Mouse (Mus musculus) adrenal gland, postnatal 36 days (tissue): ENCODE results near the gene Hivep2. TPM values are rescaled to one million over a fixed set of nuclear protein-coding genes. Genes with fewer than 3 reads are reported as not detected.

ENCODE experiments used
- DNase-seq, 2 experiments: peaks; one replicate each; pipeline ENCODE4 v3.0.0; 2021; ENCODE audit warnings: mixed read lengths in 1 of 2
- total RNA-seq, 2 experiments: library from RNA; stranded (reverse); gene quantifications; 2 replicates each; pipeline ENCODE4 v1.2.3; 2021

Hivep2 gene
- total RNA-seq, 2 experiments from 2014 or later: 33.7 to 35.1 TPM

DNA sequence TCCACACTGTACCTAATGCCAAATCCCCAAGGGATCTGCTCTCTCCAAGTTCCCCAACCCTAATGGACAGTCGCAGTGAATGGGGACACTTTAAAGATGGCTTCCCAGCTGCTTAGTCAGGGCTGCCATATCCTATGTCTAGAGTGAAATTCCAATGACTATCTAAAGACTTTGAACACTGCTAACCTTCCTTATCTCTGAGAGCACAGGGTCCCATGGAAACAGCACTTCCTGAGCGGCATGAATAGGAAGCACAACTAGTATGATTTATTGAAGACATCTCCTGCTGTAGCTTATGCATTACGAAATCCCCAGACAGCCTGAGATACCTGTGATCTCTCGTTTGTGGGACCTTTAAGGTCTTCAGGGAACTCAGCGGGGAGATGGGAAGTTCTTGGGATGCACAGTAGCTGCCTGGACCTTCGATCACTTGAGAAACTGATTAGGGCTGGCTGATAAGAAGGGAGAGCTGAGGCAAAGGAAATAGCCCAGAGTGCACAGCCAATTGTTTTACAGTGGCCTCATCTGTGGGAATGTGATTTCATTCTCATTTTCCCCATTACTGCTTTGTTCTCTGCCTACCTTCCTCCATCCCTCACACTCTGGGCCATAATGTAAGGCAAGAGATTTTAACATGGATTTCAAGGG is 202.4 kb downstream of the Hivep2 start:
- no peak for DNase-seq

DNA sequence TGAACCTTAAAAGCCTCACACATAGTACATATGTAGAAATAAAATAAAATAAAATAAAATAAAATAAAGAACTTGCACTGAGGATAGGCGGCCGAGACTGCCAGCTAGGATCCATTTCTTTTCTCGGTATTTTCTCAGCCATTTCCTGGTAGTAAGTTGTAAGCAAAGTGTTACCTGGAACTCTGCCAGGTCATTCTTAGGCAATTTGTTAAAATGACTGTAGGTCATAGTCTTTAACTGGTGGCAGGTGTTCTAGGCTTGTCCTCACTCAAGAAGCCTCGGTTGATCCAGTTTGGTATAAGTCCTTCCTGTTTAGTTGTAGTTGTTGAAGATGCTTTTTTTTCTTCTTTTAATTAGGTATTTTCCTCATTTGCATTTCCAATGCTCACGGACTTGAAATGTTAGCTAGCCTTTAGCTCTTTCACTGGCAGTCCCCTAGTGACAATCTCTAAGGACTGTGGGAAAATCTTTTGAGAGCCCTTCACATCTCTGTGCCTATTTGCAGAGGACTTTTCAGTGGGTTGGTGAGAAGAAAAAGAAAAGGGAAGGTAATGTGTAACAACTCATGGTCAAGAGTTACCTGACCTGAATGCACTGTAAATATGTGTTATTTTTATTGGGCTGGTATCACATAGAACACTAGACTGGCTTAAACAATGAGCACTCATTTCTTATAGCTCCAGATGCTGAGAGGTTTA is 203.1 kb downstream of the Hivep2 start:
- no peak for DNase-seq

DNA sequence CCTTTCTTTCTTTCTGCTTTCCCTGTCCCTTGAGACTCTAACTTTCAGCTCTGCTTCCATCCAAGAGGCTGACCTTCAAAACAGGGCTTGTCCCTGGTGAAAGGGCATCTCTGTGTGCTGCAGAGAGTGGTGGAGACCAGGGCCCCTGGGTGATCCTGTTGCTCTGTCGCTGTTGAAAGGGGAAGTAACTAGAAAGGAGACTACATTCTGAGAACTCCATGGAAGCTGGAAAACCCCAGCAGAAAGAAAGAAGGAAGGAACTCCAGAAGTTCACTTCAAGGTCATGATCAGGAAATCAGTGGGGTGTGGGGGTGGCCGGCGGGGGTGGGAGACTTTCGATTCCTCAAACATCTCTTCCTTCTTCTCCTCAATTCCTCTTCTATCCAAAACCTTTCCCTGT is 208.2 kb downstream of the Hivep2 start:
- DNase-seq: no peak

DNA sequence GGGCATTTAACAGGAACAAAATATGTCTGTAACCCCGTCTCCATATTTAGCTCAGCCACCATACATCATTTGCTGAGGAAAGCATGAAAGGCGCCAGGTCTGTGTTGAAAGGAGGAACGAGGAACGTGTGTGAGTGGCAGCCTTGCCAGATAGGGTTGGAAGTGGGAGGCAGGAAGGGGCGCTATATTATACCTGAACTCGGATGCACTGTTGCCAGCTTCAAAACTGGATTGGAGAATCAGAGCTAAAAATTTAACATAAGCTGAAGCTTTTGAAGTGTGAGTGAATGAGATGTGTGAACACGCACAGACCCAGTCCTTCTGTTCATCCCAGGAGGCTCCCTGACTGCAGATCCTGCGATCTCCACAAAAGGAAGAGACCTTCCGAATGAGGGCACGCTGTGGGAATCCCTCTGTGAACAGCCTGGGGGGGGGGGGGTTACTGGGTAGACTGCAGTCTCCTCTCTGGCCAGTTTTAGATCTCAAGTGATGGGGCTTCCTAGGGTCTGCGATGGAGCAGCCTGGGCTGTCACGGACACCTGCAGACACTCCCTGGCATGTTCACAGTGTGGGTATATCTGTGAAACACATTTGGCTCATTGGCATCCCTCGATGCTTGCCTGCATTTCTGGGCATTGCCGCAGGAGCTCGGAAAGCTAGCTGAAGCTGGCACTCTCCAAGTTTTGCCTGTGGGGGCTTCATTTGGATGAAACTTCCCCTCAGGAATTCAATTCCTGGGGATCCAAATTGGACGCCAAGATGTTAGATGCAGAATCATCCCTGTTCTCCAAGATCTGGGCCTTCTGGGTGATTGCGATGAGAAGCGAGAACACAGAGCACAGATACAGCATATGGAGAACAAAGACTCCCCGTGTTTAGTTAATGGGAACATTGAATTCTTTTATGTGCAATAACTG is 213.8 kb downstream of the Hivep2 start:
- DNase-seq: no peak

DNA sequence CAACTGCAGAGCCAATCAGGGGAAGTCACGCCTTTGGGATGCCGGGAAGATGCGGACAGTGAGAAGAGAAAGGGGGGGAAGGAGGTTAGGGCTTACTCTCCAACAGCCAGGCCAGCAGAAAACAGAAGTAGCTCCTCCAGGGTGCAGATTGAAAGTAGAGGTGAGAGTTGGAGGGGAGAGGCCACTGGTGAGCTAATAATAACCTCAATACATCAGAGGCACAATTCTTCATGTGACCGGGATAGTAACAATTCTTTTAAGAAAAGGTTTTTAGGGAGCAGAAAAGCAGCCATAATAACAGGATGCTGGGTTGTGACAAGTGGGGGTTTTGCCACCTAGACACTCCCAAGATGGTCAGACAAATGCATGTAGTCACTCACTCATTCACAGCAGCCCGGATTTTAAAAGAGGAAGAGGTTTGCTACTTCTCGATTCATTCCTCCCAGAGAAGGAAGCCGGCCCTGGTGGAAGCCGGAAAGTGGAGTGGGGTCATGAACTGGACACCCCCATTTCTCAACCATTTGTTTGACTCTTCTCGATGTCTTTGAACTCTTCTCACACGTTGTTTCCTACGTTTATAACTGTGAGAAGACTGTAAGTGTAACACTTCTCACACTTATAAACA is 220.6 kb downstream of the Hivep2 start:
- peak; percentile 2 to 8 for DNase-seq

DNA sequence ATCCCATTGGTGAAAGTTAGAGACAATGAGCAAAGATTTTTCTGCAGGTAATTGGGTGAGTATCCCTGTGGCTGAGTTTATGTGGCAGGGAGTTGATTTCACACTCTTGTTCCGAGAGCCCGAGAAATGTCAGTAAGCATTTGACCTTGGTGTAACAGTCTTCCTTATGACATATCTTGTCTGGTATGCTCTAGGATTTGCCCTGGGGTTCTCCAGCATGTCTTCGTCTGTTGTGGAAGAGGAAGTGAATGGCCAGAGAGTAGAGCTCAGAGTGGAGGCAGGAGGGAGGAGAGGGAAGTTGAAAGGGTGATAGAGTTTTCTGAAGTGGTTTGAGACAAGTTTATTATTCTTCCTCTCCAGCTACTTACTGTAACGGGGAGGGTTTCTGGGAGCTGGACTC is 223.2 kb downstream of the Hivep2 start:
- peak in 1 of 2 experiments; percentile 4 for DNase-seq

DNA sequence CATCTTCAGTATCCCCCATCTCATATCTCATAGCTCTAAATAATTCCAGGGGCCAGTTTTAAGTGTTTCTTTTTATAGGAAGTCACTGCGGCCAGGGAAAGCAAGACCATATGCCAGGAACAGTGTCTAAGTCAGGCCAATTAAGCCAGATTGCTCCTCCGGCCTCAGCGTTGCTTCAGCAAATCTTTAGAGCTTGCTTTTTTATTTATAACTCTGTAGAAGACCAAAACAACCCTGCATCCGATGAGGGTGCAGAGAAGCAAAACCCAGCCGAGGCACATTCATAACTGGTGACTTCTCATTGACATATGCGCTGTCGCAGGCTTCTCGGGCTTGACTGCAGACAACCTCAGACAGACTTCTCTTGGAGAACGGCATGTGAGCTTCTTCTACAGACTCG is 225.3 kb downstream of the Hivep2 start:
- no peak for DNase-seq

DNA sequence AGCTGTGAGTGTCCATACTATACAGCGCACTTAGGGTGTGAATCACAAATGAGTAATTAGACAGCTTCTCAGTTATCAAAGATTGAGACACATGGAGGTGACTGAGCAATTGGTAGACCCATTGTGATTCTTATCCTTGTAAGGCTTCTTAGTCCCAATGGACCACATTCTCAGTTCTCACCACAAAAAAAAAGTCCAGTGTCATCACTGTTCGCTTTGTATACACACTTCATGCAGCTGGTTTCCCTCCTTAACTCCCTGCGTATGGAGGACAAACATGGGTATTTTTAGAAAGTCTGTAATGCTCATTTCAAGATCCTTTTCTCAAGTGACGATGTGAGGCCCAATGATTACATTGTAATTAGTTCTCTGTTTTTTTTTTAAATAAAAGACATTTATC is 226.3 kb downstream of the Hivep2 start:
- DNase-seq: no peak

DNA sequence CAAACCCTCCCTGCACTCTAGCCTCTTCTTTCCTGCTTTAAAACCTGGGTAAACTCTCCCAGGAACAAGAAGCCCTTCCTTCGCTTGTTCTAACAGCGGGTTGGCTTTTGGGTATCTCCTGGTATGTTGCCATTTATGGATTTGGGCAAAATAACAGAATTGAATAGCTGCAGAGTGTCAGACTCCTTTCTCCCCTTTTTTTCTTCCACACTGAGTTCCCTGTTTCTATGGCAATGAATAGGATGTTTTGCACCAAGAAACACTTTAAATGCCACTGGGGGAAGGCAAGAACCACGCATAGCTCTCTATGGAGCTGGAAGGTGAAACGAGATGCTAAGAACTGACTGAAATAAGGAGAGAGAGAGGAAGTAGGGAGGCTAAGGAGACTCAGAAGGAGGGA is 227.8 kb downstream of the Hivep2 start:
- DNase-seq: no peak

DNA sequence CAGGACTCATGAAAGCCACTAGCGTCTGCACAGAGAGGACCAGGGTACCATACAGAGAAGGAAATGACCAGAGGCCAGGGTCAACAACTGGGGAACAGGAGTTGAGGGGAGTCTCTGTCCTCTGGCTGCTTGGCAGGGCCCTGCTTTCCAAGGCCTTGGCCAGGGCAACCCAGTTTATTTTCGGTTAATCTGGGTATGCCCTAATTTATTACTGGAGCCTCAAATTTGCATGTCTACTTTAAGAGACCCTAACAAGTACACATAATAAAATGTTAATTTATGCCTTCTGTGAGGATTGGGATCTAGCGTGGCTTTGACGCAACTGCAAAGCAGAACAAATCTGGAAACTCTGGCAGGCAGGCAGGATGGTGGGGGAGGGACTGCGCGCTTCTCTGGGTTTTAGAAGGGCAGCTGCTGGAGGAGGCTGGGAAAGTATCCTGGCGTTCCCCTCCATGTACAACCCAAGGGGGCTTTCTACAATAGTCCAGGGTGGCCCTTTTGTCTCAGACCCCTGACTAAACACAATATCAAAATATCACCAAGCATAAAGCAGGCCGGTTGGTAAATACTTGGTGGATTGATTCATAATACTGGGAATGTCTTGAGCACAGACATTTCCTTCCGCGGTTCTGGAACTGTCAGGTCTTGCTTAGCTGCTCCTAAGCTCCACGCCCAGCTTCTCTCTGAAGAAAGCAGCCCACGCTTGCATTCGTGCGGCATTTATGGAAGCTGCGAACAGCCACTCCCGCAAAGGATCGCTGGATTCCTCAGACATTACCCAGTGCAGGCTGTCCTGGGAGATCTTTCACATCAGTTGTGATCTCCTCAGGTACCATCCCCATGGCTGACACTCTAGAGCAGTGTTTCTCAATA is 230.1 kb downstream of the Hivep2 start:
- DNase-seq: peak in 1 of 2 experiments; percentile 12

DNA sequence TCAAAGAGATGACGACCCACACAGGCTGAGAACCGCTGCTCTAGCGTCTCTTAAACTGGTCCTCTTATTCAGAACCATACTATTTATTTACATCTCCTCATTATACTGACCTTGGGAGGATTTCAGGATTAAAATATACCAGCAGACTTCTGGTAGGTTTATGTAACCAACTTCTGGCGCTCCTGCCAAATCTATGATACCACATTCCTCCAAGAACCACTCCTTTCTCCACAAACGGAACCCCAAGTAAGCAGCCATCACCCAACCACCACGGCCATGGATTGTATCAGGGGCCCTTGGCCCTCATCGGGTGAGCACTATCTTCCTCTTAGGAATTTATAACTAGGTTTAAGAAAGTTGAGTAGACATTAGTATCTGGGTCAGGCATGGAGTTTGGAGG is 230.9 kb downstream of the Hivep2 start:
- DNase-seq: no peak

DNA sequence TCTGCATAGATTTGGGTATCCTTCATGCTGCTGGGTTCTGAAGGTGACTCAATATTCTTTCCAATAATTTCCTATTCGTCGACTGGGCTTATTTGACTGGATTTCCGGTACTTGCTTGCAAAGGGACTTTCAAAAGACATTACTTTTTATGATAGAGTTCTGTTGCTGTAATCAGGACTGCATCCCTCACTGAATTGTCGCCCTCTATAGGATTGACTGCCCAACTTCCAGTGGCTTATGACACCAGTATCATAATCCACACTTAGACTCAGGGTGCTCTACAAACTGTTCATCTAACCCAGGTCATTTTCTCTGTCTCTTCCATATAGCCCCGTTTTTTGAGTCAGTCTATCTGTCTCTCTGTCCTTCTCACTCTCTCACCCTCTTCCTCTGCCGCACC is 231.4 kb downstream of the Hivep2 start:
- DNase-seq: peak in 1 of 2 experiments; percentile 12

DNA sequence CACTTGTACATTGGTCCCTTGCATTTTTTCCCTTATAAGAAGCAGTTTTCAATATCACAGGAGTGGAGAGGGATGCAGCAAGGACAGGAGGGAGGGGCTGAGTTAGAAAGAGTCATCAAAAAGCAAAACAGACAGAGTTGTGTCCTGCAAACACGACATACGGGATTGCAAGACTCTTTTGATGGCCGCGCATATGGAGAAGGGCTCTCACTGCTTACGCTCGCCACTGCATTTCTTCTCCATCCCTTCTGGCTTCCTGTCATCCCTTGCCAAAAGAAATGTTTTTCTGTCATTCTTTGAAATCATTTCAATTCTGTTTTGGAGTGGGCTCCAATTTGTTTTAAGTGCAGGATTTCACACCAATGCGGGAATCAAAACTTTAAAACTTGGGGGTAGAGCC is 233.5 kb downstream of the Hivep2 start:
- no peak for DNase-seq

DNA sequence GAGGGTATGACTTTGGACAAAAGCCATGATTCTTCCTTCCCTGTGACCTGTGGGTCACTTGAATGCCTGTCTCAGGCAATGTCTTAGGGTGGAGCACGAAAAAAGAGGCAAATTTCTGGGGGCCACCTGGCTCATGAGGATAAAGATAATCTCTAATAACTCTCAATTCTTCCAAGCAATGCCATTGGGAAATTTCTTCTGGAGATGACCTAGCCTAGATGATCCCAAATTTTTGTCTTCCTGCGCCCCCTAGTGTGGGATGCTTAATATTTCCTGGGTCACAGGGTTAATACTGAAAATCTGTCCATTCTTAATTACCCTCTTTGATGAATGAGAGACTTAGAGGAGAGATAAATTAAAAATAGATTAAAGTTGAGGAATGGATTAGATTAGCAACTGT is 234.4 kb downstream of the Hivep2 start:
- DNase-seq: peak; percentile 63 to 77

Other genes with a start within 250 kb of the Hivep2 start
- 10 to 100 TPM; 22.5 to 36.0 TPM for gene Aig1, start 97.1 kb upstream of the Hivep2 start, total RNA-seq